Mouse (Mus musculus) T-helper 2 cell (primary cell): ENCODE data around the gene Dido1.
"Not testable (repeated sequence)": the region's sequence is repeated elsewhere in the genome, so short reads cannot be mapped to it uniquely, and the experiment has no call there.

Experiments
- in situ Hi-C: fragments of 300-600 bp; cut with MboI, MseI; formaldehyde crosslinking; loops from one replicate; pipeline ENCODE4 v1.15.1; 2025; ENCODE audit warnings: high pct_unique_total_duplicates

Gene Dido1

GRCm38 (mm10) chr2:180724585-180725413 is 15.0 kb upstream of the Dido1 start, which contains the start of gene Slc17a9:
Slc17a9 (plus strand) TSS chr2:180725263.
- in situ Hi-C loops, result no loop called here

- in situ Hi-C loops, result no loop called here
Measured at GRCm38 (mm10) chr2:180723865-180724264, 14.1 kb upstream of the Dido1 start.

- in situ Hi-C loops, result not testable (repeated sequence)
Measured at GRCm38 (mm10) chr2:180722748-180723147, 12.9 kb upstream of the Dido1 start.

GRCm38 (mm10) chr2:180712037-180712689 is 2.4 kb upstream of the Dido1 start:
- in situ Hi-C loops, result no loop called here

- in situ Hi-C loops, result no loop called here
Measured at GRCm38 (mm10) chr2:180711527-180711926, 1.7 kb upstream of the Dido1 start.

- in situ Hi-C loops, result no loop called here
Measured at GRCm38 (mm10) chr2:180710276-180711155, 717 bp upstream of the Dido1 start.

- in situ Hi-C loops, result no loop called here
Measured at GRCm38 (mm10) chr2:180709023-180709922, 526 bp downstream of the Dido1 start.

- in situ Hi-C loops, result no loop called here
Measured at GRCm38 (mm10) chr2:180705975-180706374, 3.8 kb downstream of the Dido1 start.

GRCm38 (mm10) chr2:180705066-180705465 is 4.7 kb downstream of the Dido1 start:
- in situ Hi-C loops, result no loop called here

GRCm38 (mm10) chr2:180704591-180704990 is 5.2 kb downstream of the Dido1 start:
- in situ Hi-C loops, result no loop called here

GRCm38 (mm10) chr2:180703645-180704359 is 6.0 kb downstream of the Dido1 start:
- in situ Hi-C loops, result no loop called here

- in situ Hi-C loops, result no loop called here
Measured at GRCm38 (mm10) chr2:180703175-180703574, 6.6 kb downstream of the Dido1 start.

GRCm38 (mm10) chr2:180702701-180703149 is 7.1 kb downstream of the Dido1 start:
- in situ Hi-C loops, result no loop called here

GRCm38 (mm10) chr2:180701767-180702621 is 7.8 kb downstream of the Dido1 start:
- in situ Hi-C loops, result no loop called here

- in situ Hi-C loops, result no loop called here
Measured at GRCm38 (mm10) chr2:180701053-180701766, 8.6 kb downstream of the Dido1 start.

GRCm38 (mm10) chr2:180700457-180700856 is 9.3 kb downstream of the Dido1 start:
- in situ Hi-C loops, result no loop called here

GRCm38 (mm10) chr2:180695176-180695575 is 14.6 kb downstream of the Dido1 start:
- in situ Hi-C loops, result no loop called here

GRCm38 (mm10) chr2:180692630-180693029 is 17.2 kb downstream of the Dido1 start:
- in situ Hi-C loops, result no loop called here

- in situ Hi-C loops, result no loop called here
Measured at GRCm38 (mm10) chr2:180689841-180690240, 20.0 kb downstream of the Dido1 start.
